Mouse (Mus musculus) 3T3-L1 (cell line): ENCODE results near the gene Sytl2.

ENCODE experiments used
- DNase-seq: peaks from one replicate; pipeline ENCODE4 v3.0.0-alpha.2; 2015; ENCODE audit warnings: low read depth, low spot score

Gene Sytl2

GRCm38 (mm10) chr7:90370071-90370851 is 68.2 kb downstream of the Sytl2 start:
- peak; percentile 82 for DNase-seq

GRCm38 (mm10) chr7:90372804-90373203 is 70.8 kb downstream of the Sytl2 start:
- no peak for DNase-seq

- peak; percentile 27 for DNase-seq
Observed at GRCm38 (mm10) chr7:90384411-90384810, 82.4 kb downstream of the Sytl2 start.

- DNase-seq, result peak; percentile 81
Observed at GRCm38 (mm10) chr7:90386885-90387459, 84.9 kb downstream of the Sytl2 start.

- DNase-seq, result peak; percentile 12
Observed at GRCm38 (mm10) chr7:90389765-90390164, 87.7 kb downstream of the Sytl2 start.

GRCm38 (mm10) chr7:90395073-90395472 is 93.0 kb downstream of the Sytl2 start:
- DNase-seq, result peak; percentile 74

GRCm38 (mm10) chr7:90395928-90396327 is 93.9 kb downstream of the Sytl2 start:
- DNase-seq, result peak; percentile 59

- DNase-seq, result peak; percentile 84
Observed at GRCm38 (mm10) chr7:90409934-90410333, 107.9 kb downstream of the Sytl2 start.

- DNase-seq, result peak; percentile 97
Observed at GRCm38 (mm10) chr7:90426020-90427001, 124.3 kb downstream of the Sytl2 start, which contains the start of gene Ccdc89. Gene Ccdc89, plus strand, starts transcription at chr7:90426577.

GRCm38 (mm10) chr7:90427006-90427405 is 125.0 kb downstream of the Sytl2 start:
- no peak for DNase-seq

GRCm38 (mm10) chr7:90432221-90432620 is 130.2 kb downstream of the Sytl2 start:
- DNase-seq, result no peak

GRCm38 (mm10) chr7:90440044-90440443 is 138.0 kb downstream of the Sytl2 start:
- no peak for DNase-seq

GRCm38 (mm10) chr7:90442070-90442469 is 140.0 kb downstream of the Sytl2 start:
- peak; percentile 17 for DNase-seq

GRCm38 (mm10) chr7:90442518-90443080 is 140.5 kb downstream of the Sytl2 start, which contains the start of gene Crebzf:
Gene Crebzf, plus strand, starts transcription at chr7:90442729.
- peak; percentile 98 for DNase-seq

- DNase-seq, result peak; percentile 53
Observed at GRCm38 (mm10) chr7:90443101-90444091, 141.3 kb downstream of the Sytl2 start.

GRCm38 (mm10) chr7:90444206-90444605 is 142.2 kb downstream of the Sytl2 start:
- DNase-seq, result peak; percentile 42

- peak; percentile 45 for DNase-seq
Observed at GRCm38 (mm10) chr7:90456149-90456844, 154.2 kb downstream of the Sytl2 start.

- DNase-seq, result peak; percentile 96
Observed at GRCm38 (mm10) chr7:90456845-90457468, 154.9 kb downstream of the Sytl2 start, which contains the start of gene Tmem126a. Gene Tmem126a, minus strand, starts transcription at chr7:90457229.

GRCm38 (mm10) chr7:90457517-90457916 is 155.5 kb downstream of the Sytl2 start:
- peak; percentile 68 for DNase-seq
